Mouse (Mus musculus): ENCODE data around the gene Akt3.

GRCm38 (mm10) chr1:177198978-177199377 is 59.0 kb downstream of the Akt3 start:
- TF ChIP-seq POLR2A (IDR thresholded peaks at IDR 0.05; ENCODE audit: borderline replicate concordance, low read depth, low read length) (no peak), CTCF (IDR thresholded peaks at IDR 0.05; ENCODE audit: low read depth, low read length) (no peak)

Measured in bone marrow macrophage, adult 2 months (primary cell).